Mouse (Mus musculus): ENCODE measurements around the gene Olfr30.
"Not testable (repeated sequence)": the region's sequence is repeated elsewhere in the genome, so short reads cannot be mapped to it uniquely, and the experiment has no call there.

Gene Olfr30

GRCm38 (mm10) chr11:58462170-58462569, at the start of gene Olfr30:
Gene Olfr30, minus strand, starts transcription at chr11:58462270.
- no peak for DNase-seq (ENCODE audit: low spot score)

- not testable (repeated sequence) for DNase-seq (ENCODE audit: low spot score)
These were observed 47.0 kb upstream of the Olfr30 start for GRCm38 (mm10) chr11:58509058-58509457.

GRCm38 (mm10) chr11:58502472-58502871, 40.4 kb upstream of the Olfr30 start, which contains the start of gene Olfr331:
Gene Olfr331, minus strand, starts transcription at chr11:58502572.
- not testable (repeated sequence) for DNase-seq (ENCODE audit: low spot score)

- DNase-seq (ENCODE audit: low spot score): no peak
These were observed 37.2 kb upstream of the Olfr30 start for GRCm38 (mm10) chr11:58499290-58499689.

GRCm38 (mm10) chr11:58498761-58499160, 36.7 kb upstream of the Olfr30 start:
- no peak for DNase-seq (ENCODE audit: low spot score)

- no peak for DNase-seq (ENCODE audit: low spot score)
These were observed 30.4 kb upstream of the Olfr30 start, which contains the start of gene Olfr332 for GRCm38 (mm10) chr11:58492455-58492854. Gene Olfr332, minus strand, starts transcription at chr11:58492555.

- no peak for DNase-seq (ENCODE audit: low spot score)
These were observed 8.5 kb downstream of the Olfr30 start for GRCm38 (mm10) chr11:58453592-58453991.

- DNase-seq (ENCODE audit: low spot score): no peak
These were observed 9.3 kb downstream of the Olfr30 start, which contains the start of gene Lypd9 for GRCm38 (mm10) chr11:58452759-58453158. Gene Lypd9, minus strand, starts transcription at chr11:58452923.

GRCm38 (mm10) chr11:58437866-58438265, 24.2 kb downstream of the Olfr30 start:
- DNase-seq (ENCODE audit: low spot score): no peak

GRCm38 (mm10) chr11:58432259-58432658, 29.8 kb downstream of the Olfr30 start, which contains the start of gene Gm12253:
Gene Gm12253, plus strand, starts transcription at chr11:58432559.
- no peak for DNase-seq (ENCODE audit: low spot score)

- DNase-seq (ENCODE audit: low spot score): no peak
These were observed 41.3 kb downstream of the Olfr30 start, which contains the start of gene 1810065E05Rik for GRCm38 (mm10) chr11:58420815-58421214. Gene 1810065E05Rik, plus strand, starts transcription at chr11:58421111.

GRCm38 (mm10) chr11:58418336-58418735, 43.7 kb downstream of the Olfr30 start:
- DNase-seq (ENCODE audit: low spot score): no peak

- DNase-seq (ENCODE audit: low spot score): no peak
These were observed 54.0 kb downstream of the Olfr30 start for GRCm38 (mm10) chr11:58408066-58408465.
